Mouse (Mus musculus) heart, embryonic 12.5 days (tissue): ENCODE results near the gene Hmgxb4. TPM values are rescaled to one million over a fixed set of nuclear protein-coding genes. Genes with fewer than 3 reads are reported as not detected.
"Not testable (repeated sequence)": the region's sequence is repeated elsewhere in the genome, so short reads cannot be mapped to it uniquely, and the experiment has no call there.

Experiments
- ATAC-seq: fragments of 200-750 bp; cut with Nextera tagmentation; 2 replicates; pipeline ENCODE4 v1.8.0; 2017; ENCODE audit warnings: moderate TSS enrichment, moderate library complexity; ENCODE audit not compliant: insufficient number of reproducible peaks, low FRiP score
- H3K27ac ChIP-seq: fragments of 300-500 bp; sonication (generic); 2 replicates; pipeline ENCODE4 v1.5.1; 2016; ENCODE audit warnings: mild to moderate bottlenecking, moderate library complexity; ENCODE audit not compliant: poor library complexity, severe bottlenecking
- H3K27me3 ChIP-seq: fragments of 300-500 bp; sonication (generic); replicated peaks from 2 replicates; pipeline ENCODE4 v1.6.1; 2016; ENCODE audit warnings: mild to moderate bottlenecking, moderate library complexity
- H3K36me3 ChIP-seq: fragments of 300-500 bp; sonication (generic); 2 replicates; pipeline ENCODE4 v1.6.1; 2016; ENCODE audit warnings: mild to moderate bottlenecking, moderate library complexity
- H3K4me1 ChIP-seq: fragments of 300-500 bp; sonication (generic); replicated peaks from 2 replicates; pipeline ENCODE4 v1.6.1; 2016; ENCODE audit warnings: mild to moderate bottlenecking
- H3K4me2 ChIP-seq: fragments of 300-500 bp; sonication (generic); 2 replicates; pipeline ENCODE4 v1.6.1; 2016; ENCODE audit warnings: mild to moderate bottlenecking, moderate library complexity
- H3K4me3 ChIP-seq: fragments of 300-500 bp; sonication (generic); 2 replicates; pipeline ENCODE4 v1.5.1; 2016; ENCODE audit warnings: mild to moderate bottlenecking
- H3K9ac ChIP-seq: fragments of 300-500 bp; sonication (generic); 2 replicates; pipeline ENCODE4 v1.6.1; 2016; ENCODE audit warnings: mild to moderate bottlenecking, moderate library complexity
- H3K9me3 ChIP-seq: fragments of 300-500 bp; sonication (generic); replicated peaks from 2 replicates; pipeline ENCODE4 v1.6.1; 2016; ENCODE audit warnings: mild to moderate bottlenecking, moderate library complexity
- WGBS: fragments of 180-500 bp; shearing (Covaris S2); methylation state at CpG from one replicate; pipeline ENCODE4 v1.1.7; 2016; 5-methylcytosine and 5-hydroxymethylcytosine counted together
- polyA plus RNA-seq: library from polyadenylated mRNA; unstranded; fragments of >200 nt; fragmentation: Nextera tagmentation; extraction: Ambion mirVana; gene quantifications from 2 replicates; pipeline ENCODE4 v1.2.1, GENCODE M21; 2016

Gene Hmgxb4
- 23.8 and 28.4 TPM in 2 replicates for polyA plus RNA-seq

DNA sequence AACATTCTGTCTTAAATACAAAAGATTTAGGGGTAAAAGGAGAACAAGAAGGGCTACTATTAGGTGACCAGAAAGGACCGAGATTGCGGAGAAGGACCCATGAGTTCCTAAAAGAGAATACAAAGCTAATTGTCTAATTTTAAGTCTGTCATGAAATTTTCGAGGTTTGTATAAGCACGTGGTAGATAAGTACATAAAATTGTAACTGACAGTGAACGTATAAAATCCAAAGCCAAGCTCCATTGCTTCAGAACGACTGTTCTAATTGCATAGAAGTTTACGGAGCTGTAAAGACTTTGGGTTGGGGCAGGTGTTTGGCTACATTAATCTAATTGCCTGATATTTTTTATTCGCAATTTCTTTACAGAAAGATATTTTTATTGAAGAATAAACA is at the start of gene Hmgxb4:
Hmgxb4 (plus strand) TSS at position 276 of the 394 bp plus-strand sequence.
- Histone ChIP-seq H3K4me3 (peak within 1 kb of the TSS; percentile 77), H3K27ac (peak within 1 kb of the TSS; percentile 95), H3K9ac (peak within 1 kb of the TSS; percentile 99), H3K36me3 (no peaks in the 10 kb centered on the region), H3K9me3 (no peaks in the 10 kb centered on the region), H3K4me2 (peak within 1 kb of the TSS; percentile 73), H3K4me1 (peaks cover 9% of the 10 kb centered on the region), H3K27me3 (0 out of 2 replicates have a peak, but pooled peaks cover 4% of the 10 kb centered on the region)
- ATAC-seq: no peak
- 13% methylated on average over 8 of the region's 8 CpGs for WGBS

DNA sequence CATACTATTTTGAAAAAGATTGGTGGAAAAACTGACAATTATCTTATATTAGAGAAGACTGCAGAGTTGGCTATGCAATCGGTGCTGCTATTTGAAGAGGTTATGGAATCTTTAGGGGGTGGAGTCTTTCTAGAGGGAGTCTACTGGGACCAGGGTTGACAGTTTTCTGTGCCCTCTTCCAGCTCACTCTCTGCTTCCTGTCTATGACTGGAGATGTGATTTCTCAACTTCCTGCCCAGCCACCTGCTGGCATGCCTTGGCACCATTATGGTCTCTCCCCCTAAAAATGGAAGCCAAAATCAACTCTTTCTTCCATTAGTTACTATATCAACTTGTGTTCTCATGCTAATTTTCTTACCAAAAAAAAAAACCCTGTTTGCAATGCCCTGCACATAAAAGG is 43.7 kb upstream of the Hmgxb4 start:
- Histone ChIP-seq H3K4me1 (no peaks in the 10 kb centered on the region), H3K4me3 (no peak overlapping the region), H3K36me3 (no peaks in the 10 kb centered on the region), H3K9me3 (no peaks in the 10 kb centered on the region), H3K4me2 (no peak overlapping the region), H3K27me3 (no peaks in the 10 kb centered on the region), H3K27ac (no peak overlapping the region), H3K9ac (no peak overlapping the region)
- WGBS: 83% methylated on average over 1 of the region's 1 CpGs
- no peak for ATAC-seq

DNA sequence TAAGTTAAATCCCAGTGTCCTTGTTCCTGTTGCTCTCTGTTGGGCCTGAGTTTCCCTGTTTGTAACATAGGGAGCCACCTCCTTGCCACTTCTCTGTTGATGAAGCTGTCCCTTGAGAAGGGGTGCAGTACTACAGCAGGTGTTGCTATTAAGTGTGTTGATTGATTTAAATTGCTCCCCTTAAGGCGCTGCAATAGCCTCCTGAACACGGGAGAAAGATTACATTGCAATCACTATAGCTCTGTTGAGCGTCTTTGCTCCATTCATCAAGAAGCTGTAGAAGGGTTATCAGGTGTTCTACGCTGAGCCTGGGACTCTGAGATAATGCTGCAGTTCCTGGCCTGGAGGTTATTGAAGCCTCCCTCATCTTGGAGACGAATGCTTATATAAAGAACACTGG is 29.2 kb upstream of the Hmgxb4 start:
- H3K4me1 ChIP-seq: no peaks in the 10 kb centered on the region
- H3K4me2 ChIP-seq: no peak overlapping the region
- no peaks in the 10 kb centered on the region for H3K9me3 ChIP-seq
- ATAC-seq: no peak
- H3K36me3 ChIP-seq: no peaks in the 10 kb centered on the region
- H3K9ac ChIP-seq: no peak overlapping the region
- no peaks in the 10 kb centered on the region for H3K27me3 ChIP-seq
- no peak overlapping the region for H3K4me3 ChIP-seq
- H3K27ac ChIP-seq: no peak overlapping the region
- 29% methylated on average over 5 of the region's 5 CpGs for WGBS

DNA sequence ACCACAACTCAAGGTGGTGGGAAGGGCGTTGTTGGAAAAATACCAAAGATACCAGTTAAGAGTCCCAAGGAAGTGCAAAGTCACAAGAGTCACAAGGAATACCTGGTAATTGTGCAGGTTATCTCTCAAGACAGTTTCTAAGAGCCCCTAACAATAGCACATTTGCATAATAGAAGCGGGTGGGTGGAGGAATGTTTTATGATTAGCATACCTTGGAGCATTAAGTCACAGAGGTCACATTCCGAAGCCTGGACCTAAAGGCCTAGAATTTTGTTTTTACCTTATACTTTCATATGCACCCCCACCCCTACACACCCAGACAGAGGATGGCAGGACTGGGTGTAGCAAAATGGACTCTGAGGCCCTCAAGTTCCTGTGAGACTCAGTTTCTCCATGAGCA is 22.9 kb upstream of the Hmgxb4 start:
- H3K9ac ChIP-seq, ATAC-seq, H3K4me3 ChIP-seq, H3K27me3 ChIP-seq, H3K9me3 ChIP-seq, H3K36me3 ChIP-seq, H3K4me1 ChIP-seq, H3K27ac ChIP-seq, H3K4me2 ChIP-seq: not testable (repeated sequence)
- WGBS: 78% methylated on average over 3 of the region's 3 CpGs

DNA sequence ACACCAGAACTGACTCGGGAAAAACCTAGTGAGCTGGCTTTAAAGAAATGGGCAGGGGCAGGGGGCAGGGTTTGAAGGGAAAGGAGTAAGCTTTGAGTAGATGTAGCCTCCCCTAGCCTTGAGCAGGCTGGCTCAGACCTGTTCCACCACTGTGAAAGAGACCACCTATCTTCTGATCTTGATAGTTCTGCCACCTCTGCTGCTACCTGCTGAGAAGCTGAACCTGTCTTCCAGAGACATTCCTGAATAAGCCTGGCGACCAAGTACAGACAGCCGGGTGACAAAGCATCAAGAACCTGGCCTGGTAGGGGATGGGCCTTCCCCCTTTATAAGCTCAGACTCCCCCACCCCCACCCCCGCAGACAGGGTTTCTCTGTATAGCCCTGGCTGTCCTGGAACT is 21.5 kb upstream of the Hmgxb4 start:
- no peaks in the 10 kb centered on the region for H3K36me3 ChIP-seq
- no peaks in the 10 kb centered on the region for H3K4me1 ChIP-seq
- no peak overlapping the region for H3K27ac ChIP-seq
- no peak overlapping the region for H3K4me3 ChIP-seq
- H3K9me3 ChIP-seq: 0 out of 2 replicates have a peak, but pooled peaks cover 3% of the 10 kb centered on the region
- no peak for ATAC-seq
- H3K9ac ChIP-seq: no peak overlapping the region
- WGBS: 70% methylated on average over 4 of the region's 4 CpGs
- H3K4me2 ChIP-seq: no peak overlapping the region
- no peaks in the 10 kb centered on the region for H3K27me3 ChIP-seq

DNA sequence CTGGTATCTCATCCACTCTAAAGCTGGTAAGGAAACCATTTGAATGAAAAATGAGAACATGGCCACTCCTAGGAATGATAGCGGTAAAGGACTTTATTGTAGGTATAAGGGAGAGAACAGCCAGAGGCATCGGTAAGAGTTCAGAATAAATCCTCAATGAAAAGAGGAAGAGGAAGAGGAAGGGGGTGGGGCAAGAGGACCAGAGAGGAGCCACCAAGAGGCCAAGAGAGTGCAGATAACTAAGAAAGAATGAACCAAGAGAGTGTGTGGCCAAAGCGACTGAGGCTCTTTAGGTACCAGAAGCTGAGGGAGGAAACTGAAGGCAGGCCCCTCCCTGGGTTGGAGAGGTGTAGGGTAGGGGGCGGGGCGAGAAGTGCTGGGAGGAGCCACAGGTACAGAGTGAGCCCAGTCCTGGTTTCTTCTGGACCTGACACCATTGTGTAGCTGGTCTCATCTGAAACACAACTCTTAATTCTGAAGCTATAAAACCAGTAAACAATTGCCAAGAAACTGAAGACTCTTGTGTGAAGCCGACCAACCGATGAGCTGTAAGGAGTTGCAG is 20.8 kb upstream of the Hmgxb4 start:
- Histone ChIP-seq H3K27me3 (no peaks in the 10 kb centered on the region), H3K9ac (no peak overlapping the region), H3K9me3 (0 out of 2 replicates have a peak, but pooled peaks cover 3% of the 10 kb centered on the region), H3K27ac (no peak overlapping the region), H3K4me3 (no peak overlapping the region), H3K4me1 (no peaks in the 10 kb centered on the region), H3K4me2 (no peak overlapping the region), H3K36me3 (no peaks in the 10 kb centered on the region)
- WGBS: 71% methylated on average over 7 of the region's 7 CpGs
- ATAC-seq: no peak

DNA sequence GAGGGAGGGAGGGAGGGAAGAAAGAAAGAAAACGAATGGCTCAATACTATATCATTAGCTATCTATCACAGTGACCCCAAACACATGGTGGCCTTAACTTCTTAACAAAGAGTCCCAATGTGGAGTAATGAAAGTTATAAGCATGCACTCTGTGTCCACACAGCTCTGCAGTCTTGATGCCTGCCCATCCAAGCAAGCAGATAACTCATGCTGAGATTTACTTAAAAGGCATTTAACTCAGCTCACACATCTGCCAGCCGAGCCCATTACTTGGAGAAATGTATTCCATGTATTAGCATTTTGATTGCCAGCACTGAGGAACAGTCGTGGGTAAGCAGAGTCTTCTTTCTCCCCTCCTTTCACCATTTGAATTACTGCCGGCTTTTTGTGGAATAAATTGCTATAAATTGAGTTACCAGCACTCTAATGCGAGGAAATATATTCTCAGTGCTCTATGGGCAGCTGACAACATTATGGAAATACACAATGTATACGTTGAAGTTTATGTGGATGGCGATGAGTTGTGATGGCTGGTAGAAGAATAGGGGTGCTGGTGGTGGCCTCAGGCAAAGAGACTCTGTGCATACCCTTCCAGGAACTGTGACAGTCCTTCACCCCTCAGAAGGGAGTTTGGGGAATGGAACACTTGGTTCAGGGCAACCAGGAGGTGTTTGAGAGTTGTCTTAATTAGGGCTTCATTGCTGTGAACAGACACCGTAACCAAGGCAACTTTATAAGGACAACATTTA is 19.9 kb upstream of the Hmgxb4 start:
- WGBS: 73% methylated on average over 8 of the region's 8 CpGs
- Histone ChIP-seq H3K9ac (no peak overlapping the region), H3K36me3 (no peaks in the 10 kb centered on the region), H3K4me1 (no peaks in the 10 kb centered on the region), H3K27ac (no peak overlapping the region), H3K9me3 (0 out of 2 replicates have a peak, but pooled peaks cover 3% of the 10 kb centered on the region), H3K4me3 (no peak overlapping the region), H3K4me2 (no peak overlapping the region), H3K27me3 (no peaks in the 10 kb centered on the region)
- ATAC-seq: no peak

DNA sequence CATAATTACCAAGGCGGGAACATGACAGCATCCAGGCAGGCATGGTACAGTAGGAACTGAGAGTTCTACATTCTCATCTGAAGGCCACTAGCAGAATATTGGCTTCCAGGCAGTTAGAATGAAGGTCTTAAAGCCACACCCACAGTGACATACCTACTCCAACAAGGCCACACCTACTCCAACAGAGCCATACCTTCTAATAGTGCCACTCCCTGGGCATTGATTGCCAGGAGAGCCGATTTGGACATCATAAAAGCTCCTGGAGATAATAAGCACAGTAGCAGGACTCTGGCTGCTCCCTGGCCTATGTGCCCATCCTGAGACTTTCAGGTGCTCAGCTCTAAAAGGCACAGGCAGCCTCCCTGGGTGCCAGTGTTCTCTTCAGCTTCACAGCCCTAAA is 19.3 kb upstream of the Hmgxb4 start:
- Histone ChIP-seq H3K4me3 (no peak overlapping the region), H3K27me3 (no peaks in the 10 kb centered on the region), H3K27ac (no peak overlapping the region), H3K4me2 (no peak overlapping the region), H3K36me3 (no peaks in the 10 kb centered on the region), H3K4me1 (no peaks in the 10 kb centered on the region), H3K9ac (no peak overlapping the region), H3K9me3 (0 out of 2 replicates have a peak, but pooled peaks cover 3% of the 10 kb centered on the region)
- no peak for ATAC-seq
- WGBS: 72% methylated on average over 2 of the region's 2 CpGs

DNA sequence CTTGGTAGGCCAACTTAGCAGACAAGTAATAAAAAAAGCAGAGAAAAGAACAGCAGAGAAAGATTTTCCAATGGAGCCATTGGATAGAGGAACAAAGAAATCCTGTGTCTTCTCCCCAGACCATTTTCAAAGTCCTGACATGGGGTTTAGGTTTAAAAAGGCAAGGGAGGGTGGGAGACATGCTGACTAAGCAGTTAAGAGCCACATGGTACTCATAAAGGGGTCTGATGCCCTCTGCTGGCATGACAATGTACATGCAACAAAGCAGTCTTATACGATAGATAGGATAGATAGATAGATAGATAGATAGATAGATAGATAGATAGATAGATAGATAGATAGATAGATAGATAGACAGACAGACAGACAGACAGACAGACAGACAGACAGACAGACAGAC is 15.7 kb upstream of the Hmgxb4 start:
- no peaks in the 10 kb centered on the region for H3K4me1 ChIP-seq
- WGBS: 54% methylated on average over 1 of the region's 1 CpGs
- no peaks in the 10 kb centered on the region for H3K27me3 ChIP-seq
- H3K9me3 ChIP-seq: no peaks in the 10 kb centered on the region
- no peak overlapping the region for H3K9ac ChIP-seq
- H3K27ac ChIP-seq: no peak overlapping the region
- H3K36me3 ChIP-seq: no peaks in the 10 kb centered on the region
- ATAC-seq: no peak
- no peak overlapping the region for H3K4me2 ChIP-seq
- H3K4me3 ChIP-seq: no peak overlapping the region

DNA sequence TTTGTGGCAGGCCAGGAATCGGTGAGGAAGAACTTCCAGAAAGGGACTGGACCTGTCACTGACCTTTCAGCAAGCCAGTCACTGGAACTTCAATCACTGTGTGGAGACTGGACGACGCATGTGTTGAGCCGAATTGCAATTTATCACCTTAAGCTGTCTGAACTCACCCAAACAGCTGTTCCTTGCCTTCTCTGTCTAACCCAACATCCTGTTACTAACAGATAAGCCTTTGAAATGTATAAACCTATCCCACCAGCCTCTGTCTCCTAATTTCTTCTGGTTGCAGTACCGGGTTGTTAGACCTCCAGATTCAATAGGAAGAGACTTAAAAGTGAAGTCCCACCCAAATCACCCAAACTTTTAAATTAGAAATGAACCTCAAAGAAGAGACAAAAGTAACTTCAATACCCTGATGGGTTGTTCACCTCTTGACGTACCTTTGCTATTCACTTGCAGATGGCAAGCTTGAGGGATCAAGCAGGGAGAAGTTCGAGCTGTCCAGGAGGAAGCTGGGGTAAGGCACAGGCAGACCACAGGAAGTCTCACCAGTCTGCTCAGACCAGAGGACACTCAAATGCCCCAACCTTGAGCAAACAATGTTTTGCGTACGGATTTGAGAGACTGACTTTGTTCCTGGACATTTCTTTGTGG is 13.0 kb upstream of the Hmgxb4 start:
- H3K9me3 ChIP-seq: 0 out of 2 replicates have a peak, but pooled peaks cover 2% of the 10 kb centered on the region
- H3K27ac ChIP-seq: no peak overlapping the region
- no peak overlapping the region for H3K4me2 ChIP-seq
- no peaks in the 10 kb centered on the region for H3K27me3 ChIP-seq
- H3K4me3 ChIP-seq: no peak overlapping the region
- WGBS: 42% methylated on average over 9 of the region's 9 CpGs
- no peak for ATAC-seq
- no peaks in the 10 kb centered on the region for H3K36me3 ChIP-seq
- no peaks in the 10 kb centered on the region for H3K4me1 ChIP-seq
- no peak overlapping the region for H3K9ac ChIP-seq

DNA sequence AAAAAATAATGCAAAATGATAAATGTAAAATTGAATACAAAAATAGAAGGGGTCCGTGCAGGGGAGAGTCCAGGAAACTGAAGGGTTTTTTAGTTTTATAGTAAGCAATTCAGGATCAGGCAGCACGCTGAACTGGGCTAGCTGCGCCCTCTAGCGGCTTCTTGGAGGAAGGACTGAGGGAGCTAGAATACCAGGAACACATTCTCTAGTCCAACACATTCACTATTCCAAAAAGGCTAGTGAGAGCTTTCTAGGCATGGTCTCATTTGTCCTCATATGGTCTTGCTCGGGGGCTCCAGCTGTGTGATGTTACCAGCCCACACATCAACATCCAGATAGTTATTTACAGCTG is 12.5 kb upstream of the Hmgxb4 start:
- H3K4me1 ChIP-seq: no peaks in the 10 kb centered on the region
- no peaks in the 10 kb centered on the region for H3K27me3 ChIP-seq
- no peak overlapping the region for H3K9ac ChIP-seq
- no peak overlapping the region for H3K4me3 ChIP-seq
- no peak for ATAC-seq
- 3% methylated on average over 5 of the region's 5 CpGs for WGBS
- no peak overlapping the region for H3K27ac ChIP-seq
- no peaks in the 10 kb centered on the region for H3K36me3 ChIP-seq
- H3K9me3 ChIP-seq: 0 out of 2 replicates have a peak, but pooled peaks cover 2% of the 10 kb centered on the region
- no peak overlapping the region for H3K4me2 ChIP-seq
